Mouse (Mus musculus) neural tube, embryonic 13.5 days (tissue): ENCODE measurements around the gene Gm15517. TPM values are rescaled to one million over a fixed set of nuclear protein-coding genes. Genes with fewer than 3 reads are reported as not detected.
"Not testable (repeated sequence)": the region's sequence is repeated elsewhere in the genome, so short reads cannot be mapped to it uniquely, and the experiment has no call there.

ENCODE experiments used
- ATAC-seq: fragments of 200-750 bp; cut with Nextera tagmentation; 2 replicates; pipeline ENCODE4 v1.8.0; 2017; ENCODE audit warnings: low read depth, mild to moderate bottlenecking, moderate TSS enrichment, moderate library complexity
- H3K27ac ChIP-seq: fragments of 300-500 bp; sonication (generic); replicated peaks from 2 replicates; pipeline ENCODE4 v1.5.1; 2015; ENCODE audit warnings: moderate library complexity, mild to moderate bottlenecking, inconsistent platforms
- H3K27me3 ChIP-seq: fragments of 300-500 bp; sonication (generic); 2 replicates; pipeline ENCODE4 v1.6.1; 2015; ENCODE audit warnings: mild to moderate bottlenecking, inconsistent platforms
- H3K36me3 ChIP-seq: fragments of 300-500 bp; sonication (generic); 2 replicates; pipeline ENCODE4 v1.6.1; 2015; ENCODE audit warnings: mild to moderate bottlenecking, inconsistent platforms
- H3K4me1 ChIP-seq: fragments of 300-500 bp; sonication (generic); replicated peaks from 2 replicates; pipeline ENCODE4 v1.6.1; 2015; ENCODE audit warnings: inconsistent platforms
- H3K4me2 ChIP-seq: fragments of 300-500 bp; sonication (generic); 2 replicates; pipeline ENCODE4 v1.6.1; 2015; ENCODE audit warnings: inconsistent platforms, mild to moderate bottlenecking, moderate library complexity
- H3K4me3 ChIP-seq: fragments of 300-500 bp; sonication (generic); 2 replicates; pipeline ENCODE4 v1.5.1; 2015; ENCODE audit warnings: mild to moderate bottlenecking, inconsistent platforms
- H3K9ac ChIP-seq: fragments of 300-500 bp; sonication (generic); 2 replicates; pipeline ENCODE4 v1.6.1; 2015; ENCODE audit warnings: moderate library complexity, mild to moderate bottlenecking, inconsistent platforms
- H3K9me3 ChIP-seq: fragments of 300-500 bp; sonication (generic); 2 replicates; pipeline ENCODE4 v1.6.1; 2016; ENCODE audit warnings: inconsistent platforms
- WGBS: fragments of 180-500 bp; shearing (Covaris S2); methylation state at CpG from one replicate; pipeline ENCODE4 v1.1.7; 2015; 5-methylcytosine and 5-hydroxymethylcytosine counted together
- polyA plus RNA-seq: library from polyadenylated mRNA; unstranded; fragments of >200 nt; fragmentation: Nextera tagmentation; extraction: Ambion mirVana; gene quantifications from 2 replicates; pipeline ENCODE4 v1.2.1, GENCODE M21; 2015

The Gm15517 gene
- polyA plus RNA-seq, 1 experiment from 2014 or later: not detected

- Histone ChIP-seq H3K36me3 (no peaks in the 10 kb centered on the region), H3K4me2 (no peak overlapping the region), H3K4me3 (no peak overlapping the region), H3K9ac (no peak overlapping the region), H3K9me3 (no peaks in the 10 kb centered on the region), H3K27me3 (peaks cover 27% of the 10 kb centered on the region), H3K27ac (no peak overlapping the region), H3K4me1 (no peaks in the 10 kb centered on the region)
- WGBS: 55% methylated on average over 7 of the region's 7 CpGs
- ATAC-seq: no peak
Observed at GRCm38 (mm10) chr7:44273446-44273845, 12.2 kb downstream of the Gm15517 start.

- no peaks in the 10 kb centered on the region for H3K4me1 ChIP-seq
- WGBS: 40% methylated on average over 11 of the region's 11 CpGs
- no peak for ATAC-seq
- no peak overlapping the region for H3K4me3 ChIP-seq
- no peak overlapping the region for H3K4me2 ChIP-seq
- no peaks in the 10 kb centered on the region for H3K36me3 ChIP-seq
- H3K9ac ChIP-seq: no peak overlapping the region
- H3K27ac ChIP-seq: no peak overlapping the region
- H3K9me3 ChIP-seq: no peaks in the 10 kb centered on the region
- H3K27me3 ChIP-seq: peaks cover 27% of the 10 kb centered on the region
Observed at GRCm38 (mm10) chr7:44274096-44274495, 12.8 kb downstream of the Gm15517 start.

GRCm38 (mm10) chr7:44275546-44275945 lies 14.3 kb downstream of the Gm15517 start:
- Histone ChIP-seq H3K27ac (no peak overlapping the region), H3K36me3 (no peaks in the 10 kb centered on the region), H3K27me3 (peaks cover 25% of the 10 kb centered on the region), H3K4me3 (no peak overlapping the region), H3K9ac (no peak overlapping the region), H3K4me2 (no peak overlapping the region), H3K9me3 (no peaks in the 10 kb centered on the region), H3K4me1 (no peaks in the 10 kb centered on the region)
- no peak for ATAC-seq
- 79% methylated on average over 3 of the region's 3 CpGs for WGBS

GRCm38 (mm10) chr7:44276461-44277249 lies 15.4 kb downstream of the Gm15517 start:
- ATAC-seq: no peak
- 64% methylated on average over 10 of the region's 10 CpGs for WGBS
- H3K4me1 ChIP-seq: no peaks in the 10 kb centered on the region
- H3K36me3 ChIP-seq: no peaks in the 10 kb centered on the region
- no peak overlapping the region for H3K4me3 ChIP-seq
- H3K9me3 ChIP-seq: no peaks in the 10 kb centered on the region
- H3K4me2 ChIP-seq: no peak overlapping the region
- no peak overlapping the region for H3K9ac ChIP-seq
- H3K27me3 ChIP-seq: peaks cover 25% of the 10 kb centered on the region
- H3K27ac ChIP-seq: no peak overlapping the region

GRCm38 (mm10) chr7:44277250-44277622 lies 16.0 kb downstream of the Gm15517 start:
- Histone ChIP-seq H3K9me3 (no peaks in the 10 kb centered on the region), H3K4me2 (no peak overlapping the region), H3K9ac (no peak overlapping the region), H3K27ac (no peak overlapping the region), H3K27me3 (peaks cover 28% of the 10 kb centered on the region), H3K36me3 (no peaks in the 10 kb centered on the region), H3K4me1 (no peaks in the 10 kb centered on the region), H3K4me3 (no peak overlapping the region)
- no peak for ATAC-seq
- 39% methylated on average over 2 of the region's 2 CpGs for WGBS

- no peak for ATAC-seq
- no peaks in the 10 kb centered on the region for H3K9me3 ChIP-seq
- H3K4me1 ChIP-seq: no peaks in the 10 kb centered on the region
- peaks cover 16% of the 10 kb centered on the region; the same call in 1 of the 2 replicates for H3K27me3 ChIP-seq
- no peaks in the 10 kb centered on the region for H3K36me3 ChIP-seq
- 56% methylated on average over 1 of the region's 1 CpGs for WGBS
- H3K27ac ChIP-seq: no peak overlapping the region
- no peak overlapping the region for H3K4me2 ChIP-seq
- no peak overlapping the region for H3K4me3 ChIP-seq
- no peak overlapping the region for H3K9ac ChIP-seq
Observed at GRCm38 (mm10) chr7:44280959-44281358, 19.7 kb downstream of the Gm15517 start.

GRCm38 (mm10) chr7:44281586-44281985 lies 20.3 kb downstream of the Gm15517 start:
- no peaks in the 10 kb centered on the region; the same call in 1 of the 2 replicates for H3K9me3 ChIP-seq
- H3K4me2 ChIP-seq: no peak overlapping the region
- H3K36me3 ChIP-seq: no peaks in the 10 kb centered on the region
- no peak for ATAC-seq
- no peak overlapping the region for H3K9ac ChIP-seq
- H3K27me3 ChIP-seq: peaks cover 16% of the 10 kb centered on the region; the same call in 1 of the 2 replicates
- H3K27ac ChIP-seq: no peak overlapping the region
- H3K4me1 ChIP-seq: no peaks in the 10 kb centered on the region
- 67% methylated on average over 7 of the region's 7 CpGs for WGBS
- no peak overlapping the region for H3K4me3 ChIP-seq

GRCm38 (mm10) chr7:44287760-44288159 lies 26.5 kb downstream of the Gm15517 start:
- ATAC-seq: no peak
- no peaks in the 10 kb centered on the region for H3K36me3 ChIP-seq
- H3K4me1 ChIP-seq: no peaks in the 10 kb centered on the region
- no peak overlapping the region for H3K27ac ChIP-seq
- WGBS: 78% methylated on average over 7 of the region's 7 CpGs
- H3K4me3 ChIP-seq: no peak overlapping the region
- no peaks in the 10 kb centered on the region; the same call in 1 of the 2 replicates for H3K9me3 ChIP-seq
- H3K4me2 ChIP-seq: no peak overlapping the region
- peaks cover 3% of the 10 kb centered on the region; the same call in 1 of the 2 replicates for H3K27me3 ChIP-seq
- H3K9ac ChIP-seq: no peak overlapping the region

- Histone ChIP-seq H3K27ac (no peak overlapping the region), H3K4me1 (no peaks in the 10 kb centered on the region), H3K36me3 (no peaks in the 10 kb centered on the region), H3K9ac (no peak overlapping the region), H3K4me2 (no peak overlapping the region), H3K27me3 (peaks cover 3% of the 10 kb centered on the region; the same call in 1 of the 2 replicates), H3K4me3 (no peak overlapping the region), H3K9me3 (no peaks in the 10 kb centered on the region; the same call in 1 of the 2 replicates)
- WGBS: 82% methylated on average over 4 of the region's 4 CpGs
- no peak for ATAC-seq
Observed at GRCm38 (mm10) chr7:44290986-44291385, 29.7 kb downstream of the Gm15517 start.

GRCm38 (mm10) chr7:44291418-44291817 lies 30.2 kb downstream of the Gm15517 start:
- no peak overlapping the region for H3K9ac ChIP-seq
- no peak for ATAC-seq
- no peak overlapping the region for H3K4me2 ChIP-seq
- H3K9me3 ChIP-seq: no peaks in the 10 kb centered on the region; the same call in 1 of the 2 replicates
- H3K27me3 ChIP-seq: peaks cover 3% of the 10 kb centered on the region; the same call in 1 of the 2 replicates
- no peak overlapping the region for H3K4me3 ChIP-seq
- no peaks in the 10 kb centered on the region for H3K36me3 ChIP-seq
- WGBS: 51% methylated on average over 4 of the region's 4 CpGs
- H3K4me1 ChIP-seq: no peaks in the 10 kb centered on the region
- no peak overlapping the region for H3K27ac ChIP-seq

GRCm38 (mm10) chr7:44297501-44297900 lies 36.3 kb downstream of the Gm15517 start:
- not testable (repeated sequence) for H3K9ac ChIP-seq, ATAC-seq, H3K4me3 ChIP-seq, H3K27ac ChIP-seq, H3K4me1 ChIP-seq, H3K9me3 ChIP-seq, H3K36me3 ChIP-seq, H3K4me2 ChIP-seq, H3K27me3 ChIP-seq
- WGBS: 85% methylated on average over 2 of the region's 2 CpGs

GRCm38 (mm10) chr7:44303346-44304340 lies 42.4 kb downstream of the Gm15517 start:
- H3K27ac ChIP-seq: peak overlapping the region; percentile 97

More at GRCm38 (mm10) chr7:44303346-44304340, 42.4 kb downstream of the Gm15517 start:
- 86% methylated on average over 14 of the region's 14 CpGs for WGBS
- Histone ChIP-seq H3K4me1 (peaks cover 26% of the 10 kb centered on the region), H3K4me3 (peak overlapping the region; percentile 74), H3K9me3 (no peaks in the 10 kb centered on the region), H3K36me3 (no peaks in the 10 kb centered on the region), H3K4me2 (peak overlapping the region; percentile 81), H3K27me3 (no peaks in the 10 kb centered on the region), H3K9ac (peak overlapping the region; percentile 96)
- ATAC-seq: no peak
